Mouse (Mus musculus) 3134 (cell line): Measurements from ENCODE around the gene Prim1.

Experiments used
- DNase-seq: peaks from one replicate; pipeline ENCODE4 v3.0.0-alpha.2; 2011; ENCODE audit warnings: low spot score; ENCODE audit not compliant: insufficient read length; ENCODE audit errors: extremely low read depth

The Prim1 gene

GRCm38 (mm10) chr10:128015068-128015934, at the start of gene Prim1:
Gene Prim1, plus strand, starts transcription at chr10:128015168.
- peak; percentile 91 for DNase-seq

GRCm38 (mm10) chr10:127966506-127966905, 48.5 kb upstream of the Prim1 start:
- no peak for DNase-seq

- DNase-seq: no peak
Observed at GRCm38 (mm10) chr10:127969820-127970219, 45.1 kb upstream of the Prim1 start.

- no peak for DNase-seq
Observed at GRCm38 (mm10) chr10:127970359-127970831, 44.6 kb upstream of the Prim1 start.

- DNase-seq: no peak
Observed at GRCm38 (mm10) chr10:127971135-127971534, 43.8 kb upstream of the Prim1 start.

- no peak for DNase-seq
Observed at GRCm38 (mm10) chr10:127974062-127974461, 40.9 kb upstream of the Prim1 start.

- DNase-seq: no peak
Observed at GRCm38 (mm10) chr10:127975503-127975902, 39.5 kb upstream of the Prim1 start.

- DNase-seq: no peak
Observed at GRCm38 (mm10) chr10:127984650-127985049, 30.3 kb upstream of the Prim1 start.

GRCm38 (mm10) chr10:127985601-127986000, 29.4 kb upstream of the Prim1 start:
- DNase-seq: no peak

- DNase-seq: no peak
Observed at GRCm38 (mm10) chr10:127996690-127997089, 18.3 kb upstream of the Prim1 start.

- no peak for DNase-seq
Observed at GRCm38 (mm10) chr10:127998260-127998659, 16.7 kb upstream of the Prim1 start.

- no peak for DNase-seq
Observed at GRCm38 (mm10) chr10:128003281-128003801, 11.6 kb upstream of the Prim1 start.

GRCm38 (mm10) chr10:128004918-128005317, 10.1 kb upstream of the Prim1 start:
- DNase-seq: no peak

- DNase-seq: no peak
Observed at GRCm38 (mm10) chr10:128005479-128005878, 9.5 kb upstream of the Prim1 start.

- DNase-seq: no peak
Observed at GRCm38 (mm10) chr10:128007446-128007845, 7.5 kb upstream of the Prim1 start, which contains the start of gene Hsd17b6. Gene Hsd17b6, minus strand, starts transcription at chr10:128007611.

GRCm38 (mm10) chr10:128008207-128008889, 6.6 kb upstream of the Prim1 start:
- DNase-seq: peak; percentile 41

GRCm38 (mm10) chr10:128009735-128010134, 5.2 kb upstream of the Prim1 start:
- no peak for DNase-seq

- DNase-seq: no peak
Observed at GRCm38 (mm10) chr10:128022196-128022595, 7.2 kb downstream of the Prim1 start.

GRCm38 (mm10) chr10:128023496-128023895, 8.5 kb downstream of the Prim1 start:
- DNase-seq: no peak

- DNase-seq: no peak
Observed at GRCm38 (mm10) chr10:128029931-128030330, 15.0 kb downstream of the Prim1 start.

GRCm38 (mm10) chr10:128030860-128031259, 15.9 kb downstream of the Prim1 start:
- DNase-seq: no peak
